Mouse (Mus musculus): ENCODE measurements around the gene Pi16.

- TF ChIP-seq CTCF (IDR thresholded peaks at IDR 0.05; ENCODE audit: borderline replicate concordance, insufficient read depth, low read depth, low read length) (no peak), POLR2A (IDR thresholded peaks at IDR 0.05; ENCODE audit: borderline replicate concordance, insufficient read depth, low read length) (no peak)
These were observed 21.6 kb upstream of the Pi16 start for GRCm38 (mm10) chr17:29295835-29296234.

Measured in cerebellum, adult 2 months (tissue).